Mouse (Mus musculus): Measurements from ENCODE around the gene Kctd7. TPM values are rescaled to one million over a fixed set of nuclear protein-coding genes. Genes with fewer than 3 reads are reported as not detected.

The Kctd7 gene
- polyA plus RNA-seq, 1 experiment from 2014 or later = 5.7 TPM

DNA sequence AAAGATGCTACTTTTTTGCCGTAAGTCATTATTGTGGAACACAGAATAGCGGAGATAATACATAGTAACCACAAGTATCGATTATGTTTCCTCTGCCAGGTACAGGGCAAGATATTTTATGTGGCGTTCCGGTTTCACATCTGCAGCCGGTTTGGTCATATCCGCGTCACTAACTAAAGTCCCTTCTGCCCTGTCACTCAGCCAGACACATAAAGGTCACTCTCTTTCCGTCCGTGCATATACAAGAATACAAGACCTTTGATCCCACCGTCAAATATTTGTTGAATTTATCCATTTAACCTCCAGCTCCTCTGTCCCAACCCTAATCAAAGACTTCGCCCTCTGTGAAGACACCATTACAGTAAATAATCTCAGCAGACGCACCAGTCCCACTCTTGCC, 8.1 kb upstream of the Kctd7 start:
- ATAC-seq (ENCODE audit: insufficient read depth, low FRiP score) = no peak
- H3K36me3 ChIP-seq (ENCODE audit: control insufficient read depth, insufficient read depth, low read length) = peaks cover 3% of the 10 kb centered on the region; the same call in 1 of the 2 replicates
- H3K4me1 ChIP-seq (ENCODE audit: control insufficient read depth, insufficient read depth, low read length) = no peaks in the 10 kb centered on the region
- H3K4me3 ChIP-seq (replicated peaks; ENCODE audit: low read length) = no peak overlapping the region
- 90% methylated on average over 13 of the region's 13 CpGs for WGBS
- no peak overlapping the region for H3K4me2 ChIP-seq (ENCODE audit: low read depth, low read length)
- no peaks in the 10 kb centered on the region for H3K27me3 ChIP-seq (ENCODE audit: control insufficient read depth, insufficient read depth, low read length)
- H3K9me3 ChIP-seq (replicated peaks; ENCODE audit: control insufficient read depth, low read length) = no peaks in the 10 kb centered on the region
- H3K9ac ChIP-seq (ENCODE audit: low read length) = no peak overlapping the region
- no peak overlapping the region for H3K27ac ChIP-seq (ENCODE audit: low read length)

DNA sequence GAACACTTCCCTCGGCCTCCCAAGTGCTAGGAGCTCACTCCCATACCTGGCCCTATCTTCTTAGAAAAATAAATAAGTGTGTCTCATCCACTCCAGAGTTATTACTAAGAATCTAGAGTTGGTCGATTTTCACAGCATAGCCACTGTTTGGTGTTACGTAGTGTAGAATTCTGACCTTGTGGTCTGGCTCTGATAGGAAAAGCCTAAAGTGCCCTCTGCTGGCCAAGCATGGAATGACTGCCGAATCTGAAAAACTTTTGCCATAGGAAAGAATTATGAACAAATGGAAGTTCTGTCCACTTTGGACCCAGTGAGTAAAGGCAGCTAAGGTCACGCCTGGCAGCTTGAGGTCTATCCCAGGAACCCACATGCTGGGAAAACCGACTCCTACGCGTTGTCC, 5.3 kb upstream of the Kctd7 start:
- H3K9me3 ChIP-seq (replicated peaks; ENCODE audit: control insufficient read depth, low read length) = no peaks in the 10 kb centered on the region
- H3K36me3 ChIP-seq (ENCODE audit: control insufficient read depth, insufficient read depth, low read length) = 0 out of 2 replicates have a peak, but pooled peaks cover 3% of the 10 kb centered on the region
- no peak for ATAC-seq (ENCODE audit: insufficient read depth, low FRiP score)
- no peak overlapping the region for H3K4me2 ChIP-seq (ENCODE audit: low read depth, low read length)
- no peak overlapping the region for H3K4me3 ChIP-seq (replicated peaks; ENCODE audit: low read length)
- H3K9ac ChIP-seq (ENCODE audit: low read length) = no peak overlapping the region
- no peaks in the 10 kb centered on the region for H3K27me3 ChIP-seq (ENCODE audit: control insufficient read depth, insufficient read depth, low read length)
- H3K4me1 ChIP-seq (ENCODE audit: control insufficient read depth, insufficient read depth, low read length) = peaks cover 9% of the 10 kb centered on the region
- no peak overlapping the region for H3K27ac ChIP-seq (ENCODE audit: low read length)
- whole genome bisulfite sequencing = 24% methylated on average over 8 of the region's 8 CpGs

DNA sequence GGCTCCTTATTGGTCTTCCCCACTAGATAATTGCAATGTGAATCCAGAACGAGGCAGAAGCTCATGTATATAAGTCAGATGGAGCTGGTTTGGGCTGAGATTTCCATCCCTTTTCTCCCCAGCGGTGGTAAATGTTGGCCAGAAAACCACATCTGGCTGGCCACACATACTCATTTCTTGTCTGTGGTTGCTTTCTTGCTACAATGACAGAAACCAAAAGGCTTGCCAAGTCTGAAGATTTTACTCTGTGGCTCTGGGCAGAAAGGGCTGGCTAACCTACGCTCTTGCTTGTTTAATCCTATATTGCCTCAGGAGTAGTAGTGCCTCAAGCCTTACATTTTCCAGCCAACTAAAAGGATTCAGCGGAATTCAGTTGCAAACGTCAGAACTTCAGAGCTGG, 3.5 kb upstream of the Kctd7 start:
- no peak overlapping the region for H3K27ac ChIP-seq (ENCODE audit: low read length)
- ATAC-seq (ENCODE audit: insufficient read depth, low FRiP score) = no peak
- H3K9ac ChIP-seq (ENCODE audit: low read length) = no peak overlapping the region
- H3K36me3 ChIP-seq (ENCODE audit: control insufficient read depth, insufficient read depth, low read length) = 0 out of 2 replicates have a peak, but pooled peaks cover 2% of the 10 kb centered on the region
- 84% methylated on average over 5 of the region's 5 CpGs for WGBS
- no peak overlapping the region for H3K4me2 ChIP-seq (ENCODE audit: low read depth, low read length)
- no peaks in the 10 kb centered on the region for H3K27me3 ChIP-seq (ENCODE audit: control insufficient read depth, insufficient read depth, low read length)
- peaks cover 14% of the 10 kb centered on the region for H3K4me1 ChIP-seq (ENCODE audit: control insufficient read depth, insufficient read depth, low read length)
- no peak overlapping the region for H3K4me3 ChIP-seq (replicated peaks; ENCODE audit: low read length)
- no peaks in the 10 kb centered on the region for H3K9me3 ChIP-seq (replicated peaks; ENCODE audit: control insufficient read depth, low read length)

DNA sequence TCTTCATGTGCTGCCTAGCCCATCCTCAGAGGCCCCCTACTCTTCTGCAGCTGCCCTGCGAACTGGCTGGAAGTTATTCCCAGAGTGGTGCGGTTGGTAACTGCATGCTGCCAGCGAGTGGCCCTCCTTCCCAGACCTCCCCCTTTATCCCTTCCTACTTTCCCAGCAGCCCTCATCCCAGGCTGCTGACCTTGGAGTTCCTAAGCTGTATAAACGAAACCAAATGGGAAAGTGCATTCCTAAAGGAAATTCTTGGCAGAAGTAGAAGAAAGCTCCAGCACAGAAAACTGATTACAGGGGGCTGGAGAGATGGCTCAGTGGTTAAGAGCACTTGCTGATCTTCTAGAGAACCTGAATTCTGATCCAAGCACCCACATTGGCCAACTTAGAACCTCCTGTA, 2.6 kb upstream of the Kctd7 start:
- Histone ChIP-seq H3K4me2 (ENCODE audit: low read depth, low read length) (no peak overlapping the region), H3K4me3 (replicated peaks; ENCODE audit: low read length) (no peak overlapping the region), H3K27me3 (ENCODE audit: control insufficient read depth, insufficient read depth, low read length) (no peaks in the 10 kb centered on the region), H3K36me3 (ENCODE audit: control insufficient read depth, insufficient read depth, low read length) (no peaks in the 10 kb centered on the region), H3K9me3 (replicated peaks; ENCODE audit: control insufficient read depth, low read length) (no peaks in the 10 kb centered on the region), H3K27ac (ENCODE audit: low read length) (peak overlapping the region; percentile 50), H3K4me1 (ENCODE audit: control insufficient read depth, insufficient read depth, low read length) (peaks cover 14% of the 10 kb centered on the region), H3K9ac (ENCODE audit: low read length) (no peak overlapping the region)
- 39% methylated on average over 4 of the region's 4 CpGs for WGBS
- no peak for ATAC-seq (ENCODE audit: insufficient read depth, low FRiP score)

DNA sequence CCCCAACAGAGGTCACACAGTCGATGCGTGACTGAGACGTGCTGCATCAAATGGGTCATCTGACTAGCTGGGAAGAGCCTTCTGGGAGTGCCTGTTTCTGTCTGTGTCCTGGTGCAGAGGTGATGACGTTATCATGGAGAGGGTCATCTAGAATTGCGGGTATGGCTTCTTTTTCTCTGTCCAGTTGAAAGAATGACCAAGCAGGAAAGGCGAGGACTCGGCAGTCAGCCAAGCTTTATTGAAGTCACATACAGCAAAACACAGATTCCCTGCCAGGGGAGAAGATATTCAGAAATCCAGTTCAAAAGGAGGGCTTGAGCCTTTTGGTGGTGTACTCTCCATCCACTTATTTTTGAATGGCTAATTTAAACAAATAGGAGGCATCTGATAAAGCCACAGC, 1.6 kb upstream of the Kctd7 start:
- WGBS = 89% methylated on average over 7 of the region's 7 CpGs
- Histone ChIP-seq H3K4me3 (replicated peaks; ENCODE audit: low read length) (no peak overlapping the region), H3K9me3 (replicated peaks; ENCODE audit: control insufficient read depth, low read length) (no peaks in the 10 kb centered on the region), H3K27ac (ENCODE audit: low read length) (no peak overlapping the region), H3K4me1 (ENCODE audit: control insufficient read depth, insufficient read depth, low read length) (peaks cover 14% of the 10 kb centered on the region), H3K27me3 (ENCODE audit: control insufficient read depth, insufficient read depth, low read length) (no peaks in the 10 kb centered on the region), H3K36me3 (ENCODE audit: control insufficient read depth, insufficient read depth, low read length) (no peaks in the 10 kb centered on the region), H3K4me2 (ENCODE audit: low read depth, low read length) (no peak overlapping the region), H3K9ac (ENCODE audit: low read length) (no peak overlapping the region)
- ATAC-seq (ENCODE audit: insufficient read depth, low FRiP score) = no peak

DNA sequence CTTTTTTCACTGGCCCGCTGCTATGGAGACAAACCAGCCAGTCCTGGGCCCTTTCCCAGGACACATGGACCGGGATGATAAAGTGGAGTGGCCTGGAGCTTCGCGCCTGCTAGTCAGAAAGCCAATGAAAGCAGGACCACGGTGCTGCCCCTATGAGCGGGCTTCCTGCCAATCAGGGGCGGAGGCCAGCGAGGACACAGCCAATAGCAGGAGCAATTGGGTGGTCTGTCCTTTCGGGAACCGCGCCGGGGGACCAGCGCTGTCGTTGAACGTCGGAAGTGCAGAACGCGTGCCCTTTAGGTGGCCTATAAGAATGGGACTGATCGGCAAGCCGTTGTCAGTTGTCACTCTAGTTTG, 706 bp upstream of the Kctd7 start:
- H3K36me3 ChIP-seq (ENCODE audit: control insufficient read depth, insufficient read depth, low read length) = no peaks in the 10 kb centered on the region
- peak overlapping the region; percentile 84 for H3K9ac ChIP-seq (ENCODE audit: low read length)
- ATAC-seq (ENCODE audit: insufficient read depth, low FRiP score) = peak; percentile 9
- 3% methylated on average over 20 of the region's 20 CpGs for WGBS
- no peaks in the 10 kb centered on the region for H3K9me3 ChIP-seq (replicated peaks; ENCODE audit: control insufficient read depth, low read length)
- peaks cover 14% of the 10 kb centered on the region for H3K4me1 ChIP-seq (ENCODE audit: control insufficient read depth, insufficient read depth, low read length)
- no peaks in the 10 kb centered on the region for H3K27me3 ChIP-seq (ENCODE audit: control insufficient read depth, insufficient read depth, low read length)
- peak overlapping the region; percentile 91 for H3K4me2 ChIP-seq (ENCODE audit: low read depth, low read length)
- H3K27ac ChIP-seq (ENCODE audit: low read length) = peak overlapping the region; percentile 79
- H3K4me3 ChIP-seq (replicated peaks; ENCODE audit: low read length) = peak overlapping the region; percentile 65

DNA sequence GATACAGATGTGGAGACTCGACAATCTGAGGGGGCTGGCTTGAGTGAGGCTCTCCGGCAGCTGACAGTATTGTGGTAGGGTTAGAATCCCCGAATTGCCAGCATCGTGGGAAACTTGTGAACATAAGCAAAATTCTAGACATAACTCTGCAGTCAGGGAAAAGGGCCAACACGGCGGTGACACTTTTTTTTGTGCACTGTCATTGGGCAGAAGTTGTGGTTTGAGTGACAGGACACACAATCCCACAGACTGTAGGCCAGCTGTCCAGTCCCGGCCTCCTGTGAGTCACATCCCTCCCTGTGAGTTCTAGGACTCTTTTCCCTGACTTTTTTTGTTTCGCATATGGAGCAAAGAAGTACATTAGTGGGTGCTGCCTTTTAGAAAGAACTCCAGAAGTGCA, 1.3 kb downstream of the Kctd7 start:
- H3K4me1 ChIP-seq (ENCODE audit: control insufficient read depth, insufficient read depth, low read length) = peaks cover 14% of the 10 kb centered on the region
- H3K36me3 ChIP-seq (ENCODE audit: control insufficient read depth, insufficient read depth, low read length) = no peaks in the 10 kb centered on the region
- H3K27me3 ChIP-seq (ENCODE audit: control insufficient read depth, insufficient read depth, low read length) = no peaks in the 10 kb centered on the region
- H3K9ac ChIP-seq (ENCODE audit: low read length) = no peak overlapping the region
- no peak overlapping the region for H3K27ac ChIP-seq (ENCODE audit: low read length)
- ATAC-seq (ENCODE audit: insufficient read depth, low FRiP score) = no peak
- peak overlapping the region; percentile 91 for H3K4me2 ChIP-seq (ENCODE audit: low read depth, low read length)
- 75% methylated on average over 8 of the region's 8 CpGs for WGBS
- no peaks in the 10 kb centered on the region for H3K9me3 ChIP-seq (replicated peaks; ENCODE audit: control insufficient read depth, low read length)
- H3K4me3 ChIP-seq (replicated peaks; ENCODE audit: low read length) = no peak overlapping the region

DNA sequence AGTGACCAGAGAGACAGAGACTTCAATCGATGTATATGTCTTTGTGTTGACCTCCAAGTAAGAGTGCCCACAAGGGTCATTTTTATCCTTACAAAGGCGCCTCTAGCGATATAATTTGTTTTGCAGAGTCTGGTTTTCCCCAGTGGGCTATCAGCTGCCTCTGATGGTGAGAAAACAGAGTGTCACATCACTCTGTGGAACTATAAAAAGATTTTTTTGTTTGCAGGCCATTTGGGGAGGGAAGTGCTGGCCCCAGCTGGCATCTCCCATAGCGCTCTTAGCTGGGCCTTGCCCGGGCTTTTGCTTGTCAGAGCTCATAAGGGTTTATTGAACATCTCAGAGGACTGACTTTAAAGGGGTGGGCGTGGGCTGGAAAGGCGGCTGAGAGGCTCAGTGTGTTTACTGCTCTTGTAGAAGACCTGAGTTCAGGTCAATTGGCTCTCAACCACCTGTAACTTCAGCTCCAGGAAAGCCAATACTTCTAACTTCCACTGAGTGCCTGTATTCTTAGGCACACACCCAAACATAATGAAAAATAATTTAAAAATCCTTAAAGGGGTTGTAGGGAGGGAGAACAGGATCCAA, 5.2 kb downstream of the Kctd7 start:
- no peak overlapping the region for H3K4me2 ChIP-seq (ENCODE audit: low read depth, low read length)

DNA sequence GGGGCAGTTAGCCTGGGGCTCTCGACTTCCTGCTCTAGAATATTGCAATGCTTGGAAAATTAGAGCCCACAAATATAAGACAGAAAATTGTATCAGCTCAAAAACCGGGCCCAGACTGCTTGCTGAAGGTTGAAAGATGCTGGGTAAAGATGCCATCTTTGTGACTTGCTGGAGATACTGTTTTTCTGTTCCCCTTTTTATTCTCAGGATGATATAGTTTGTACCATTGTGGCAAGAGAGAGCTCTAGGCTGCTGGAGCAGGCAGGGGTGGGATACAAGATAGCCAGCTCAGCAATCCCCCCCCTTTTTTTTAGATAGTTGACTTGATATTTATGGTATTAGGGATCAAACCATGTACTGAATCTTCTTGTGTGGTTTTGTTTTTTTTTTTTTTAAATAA, 9.6 kb downstream of the Kctd7 start:
- no peaks in the 10 kb centered on the region for H3K9me3 ChIP-seq (replicated peaks; ENCODE audit: control insufficient read depth, low read length)
- no peaks in the 10 kb centered on the region for H3K27me3 ChIP-seq (ENCODE audit: control insufficient read depth, insufficient read depth, low read length)
- 83% methylated on average over 2 of the region's 2 CpGs for WGBS
- H3K4me2 ChIP-seq (ENCODE audit: low read depth, low read length) = no peak overlapping the region
- no peaks in the 10 kb centered on the region for H3K4me1 ChIP-seq (ENCODE audit: control insufficient read depth, insufficient read depth, low read length)
- no peak for ATAC-seq (ENCODE audit: insufficient read depth, low FRiP score)
- peaks cover 9% of the 10 kb centered on the region; the same call in 1 of the 2 replicates for H3K36me3 ChIP-seq (ENCODE audit: control insufficient read depth, insufficient read depth, low read length)
- no peak overlapping the region for H3K4me3 ChIP-seq (replicated peaks; ENCODE audit: low read length)
- H3K9ac ChIP-seq (ENCODE audit: low read length) = no peak overlapping the region
- H3K27ac ChIP-seq (ENCODE audit: low read length) = no peak overlapping the region

More for the DNA sequence above, 5.2 kb downstream of the Kctd7 start:
- 66% methylated on average over 7 of the region's 7 CpGs for WGBS
- Histone ChIP-seq H3K9ac (ENCODE audit: low read length) (no peak overlapping the region), H3K27ac (ENCODE audit: low read length) (no peak overlapping the region), H3K4me1 (ENCODE audit: control insufficient read depth, insufficient read depth, low read length) (peaks cover 5% of the 10 kb centered on the region), H3K9me3 (replicated peaks; ENCODE audit: control insufficient read depth, low read length) (no peaks in the 10 kb centered on the region), H3K36me3 (ENCODE audit: control insufficient read depth, insufficient read depth, low read length) (peaks cover 9% of the 10 kb centered on the region; the same call in 1 of the 2 replicates), H3K27me3 (ENCODE audit: control insufficient read depth, insufficient read depth, low read length) (no peaks in the 10 kb centered on the region), H3K4me3 (replicated peaks; ENCODE audit: low read length) (no peak overlapping the region)
- ATAC-seq (ENCODE audit: insufficient read depth, low FRiP score) = no peak
